Mouse (Mus musculus) urinary bladder, postnatal 36 days (tissue): ENCODE measurements around the gene Ddah1.
"Not testable (repeated sequence)": the region's sequence is repeated elsewhere in the genome, so short reads cannot be mapped to it uniquely, and the experiment has no call there.

Source experiments
- DNase-seq, 2 experiments: peaks; one replicate each; pipeline ENCODE4 v3.0.0; 2022; ENCODE audit warnings: low spot score in 2 of 2, mixed read lengths in 1 of 2

Ddah1 gene

DNA sequence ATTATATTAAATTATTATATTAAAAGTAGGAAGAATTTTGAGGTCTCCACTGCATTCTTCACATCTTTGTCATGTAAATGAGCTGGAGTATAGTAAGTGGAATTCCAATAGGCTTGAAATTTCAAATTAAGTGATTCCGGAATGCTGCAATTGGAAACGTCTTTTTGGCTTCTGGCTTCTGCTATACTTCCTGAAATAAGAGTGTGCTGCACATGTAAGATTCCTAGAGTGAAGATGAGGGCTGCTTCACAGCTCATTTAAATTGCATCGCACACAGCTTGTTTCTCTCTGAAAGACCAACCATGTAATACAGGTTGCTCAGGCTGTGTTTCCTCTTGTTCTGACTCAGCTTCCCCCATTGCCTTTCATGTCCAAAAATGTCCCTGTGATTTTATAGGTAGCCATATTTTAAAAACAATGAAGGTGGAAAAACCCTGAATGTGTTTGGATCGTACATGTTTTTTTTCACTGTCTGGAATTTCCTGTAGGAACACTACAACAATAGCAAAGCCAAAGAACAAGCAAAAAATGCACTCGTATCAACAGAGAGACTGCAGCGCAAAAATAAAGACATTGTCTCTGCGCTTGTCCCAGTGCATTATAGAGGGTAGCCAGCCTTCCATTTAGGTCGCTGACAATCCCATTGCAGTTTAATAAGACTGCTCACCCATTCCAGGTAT is 105.7 kb downstream of the Ddah1 start:
- no peak for DNase-seq

DNA sequence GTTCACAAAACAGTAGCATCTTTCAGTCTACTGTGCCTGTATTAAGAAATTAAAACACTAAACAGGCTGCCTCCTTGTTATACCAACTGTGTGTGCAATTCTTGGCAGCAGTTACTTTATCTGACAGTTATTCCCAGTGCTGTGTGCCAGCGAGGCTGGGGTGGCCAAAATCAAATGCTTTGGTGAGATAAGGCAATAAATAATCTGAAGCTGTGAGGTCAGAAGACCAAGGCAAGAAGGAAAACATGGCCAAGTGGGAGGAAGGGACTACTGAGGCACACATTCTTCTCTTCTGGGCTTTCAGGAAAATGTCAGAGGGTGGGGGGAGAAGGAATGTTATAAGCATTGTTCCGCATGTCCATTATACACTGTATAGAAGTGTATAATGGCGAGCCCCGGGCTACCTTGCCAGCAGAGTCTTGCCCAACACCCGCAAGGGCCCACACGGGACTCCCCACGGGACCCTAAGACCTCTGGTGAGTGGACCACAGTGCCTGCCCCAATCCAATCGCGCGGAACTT is 106.3 kb downstream of the Ddah1 start:
- DNase-seq, result peak in 1 of 2 experiments; percentile 32

DNA sequence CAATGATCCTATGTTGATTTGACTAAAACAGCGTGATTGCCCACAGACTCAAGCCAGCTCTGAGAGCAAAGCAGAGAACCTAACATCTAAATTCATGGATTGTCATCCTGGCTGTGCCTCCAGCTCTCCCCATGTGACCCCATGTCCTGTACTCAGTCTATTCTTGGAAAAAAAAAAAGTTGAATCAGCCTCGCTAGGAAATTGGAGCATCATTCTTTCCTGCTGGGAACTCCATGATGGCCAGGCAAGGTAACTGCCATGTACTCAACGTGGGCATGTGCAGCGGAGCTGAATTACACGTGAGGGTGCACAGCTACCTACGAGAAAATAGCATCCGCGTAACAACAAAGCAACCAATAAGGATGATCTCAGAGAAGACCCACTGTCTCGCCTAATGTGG is 114.2 kb downstream of the Ddah1 start:
- no peak for DNase-seq

DNA sequence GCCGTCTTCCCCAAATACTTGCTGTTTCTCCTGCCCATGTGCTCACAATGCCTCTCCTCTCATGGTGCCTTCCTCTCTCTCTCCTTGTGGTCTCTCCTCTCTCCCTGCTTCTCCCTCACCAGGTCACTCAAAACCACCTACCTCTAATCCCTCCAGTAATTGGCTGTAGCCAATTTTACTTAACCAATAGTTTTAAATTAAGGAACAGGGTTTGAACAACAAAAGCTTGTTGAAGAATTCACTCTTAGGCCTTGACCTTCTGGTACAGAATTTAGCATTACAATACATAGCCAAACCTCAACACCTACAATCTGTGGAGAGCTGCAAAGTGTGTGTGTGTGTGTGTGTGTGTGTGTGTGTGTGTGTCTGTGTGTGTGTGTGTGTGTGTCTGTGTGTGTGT is 114.8 kb downstream of the Ddah1 start:
- no peak for DNase-seq

DNA sequence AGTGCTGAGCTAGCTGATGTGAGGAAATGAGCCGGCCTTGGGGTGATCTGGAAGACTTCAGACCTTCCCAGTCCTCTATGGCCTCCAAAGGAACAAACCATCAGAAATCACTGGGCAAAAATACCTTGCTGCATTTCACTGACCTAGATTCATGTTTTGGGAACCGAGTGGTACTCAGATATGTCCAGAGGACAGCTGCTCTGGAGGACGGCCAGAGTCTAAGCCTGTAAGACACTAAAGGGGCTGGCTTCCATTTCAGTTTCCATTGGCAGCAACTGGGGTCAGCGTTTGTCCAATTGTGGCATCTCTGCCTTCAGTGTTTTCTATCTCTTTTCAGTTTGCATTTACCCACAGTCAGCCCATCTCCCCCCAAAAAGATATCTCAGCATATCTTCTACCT is 115.7 kb downstream of the Ddah1 start:
- DNase-seq, result no peak

DNA sequence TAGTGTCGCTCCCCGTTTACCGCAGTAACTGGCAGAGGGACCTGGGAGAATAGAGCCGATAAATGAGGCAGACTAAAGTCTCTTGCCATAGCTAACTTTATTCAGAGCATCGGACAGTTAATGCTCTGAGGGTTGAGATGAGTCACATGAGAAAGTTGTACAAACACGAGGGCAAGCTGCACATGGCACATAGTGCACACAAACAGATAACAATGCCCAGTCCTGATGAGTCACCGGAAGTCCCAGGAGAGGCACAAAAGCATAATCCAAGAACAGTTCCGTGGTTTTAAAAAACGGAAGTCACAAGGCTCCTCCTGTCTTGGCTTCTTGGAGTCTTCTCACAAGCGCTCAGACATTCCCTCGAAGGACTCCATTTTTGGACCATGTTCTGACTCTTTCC is 117.6 kb downstream of the Ddah1 start:
- DNase-seq, result no peak

DNA sequence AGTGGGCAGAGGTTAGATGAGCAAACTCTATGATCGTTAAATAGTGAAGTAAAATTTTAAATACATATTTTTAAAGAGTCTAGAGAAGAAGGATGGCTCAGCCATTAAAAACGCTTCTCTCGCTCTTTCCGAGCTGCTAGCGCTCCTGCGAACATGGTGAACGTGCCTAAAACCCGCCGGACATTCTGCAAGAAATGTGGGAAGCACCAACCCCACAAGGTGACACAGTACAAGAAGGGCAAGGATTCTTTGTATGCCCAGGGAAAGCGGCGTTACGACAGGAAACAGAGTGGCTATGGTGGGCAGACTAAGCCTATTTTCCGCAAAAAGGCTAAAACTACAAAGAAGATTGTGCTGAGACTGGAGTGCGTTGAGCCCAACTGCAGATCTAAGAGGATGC is 120.4 kb downstream of the Ddah1 start:
- not testable (repeated sequence) for DNase-seq

DNA sequence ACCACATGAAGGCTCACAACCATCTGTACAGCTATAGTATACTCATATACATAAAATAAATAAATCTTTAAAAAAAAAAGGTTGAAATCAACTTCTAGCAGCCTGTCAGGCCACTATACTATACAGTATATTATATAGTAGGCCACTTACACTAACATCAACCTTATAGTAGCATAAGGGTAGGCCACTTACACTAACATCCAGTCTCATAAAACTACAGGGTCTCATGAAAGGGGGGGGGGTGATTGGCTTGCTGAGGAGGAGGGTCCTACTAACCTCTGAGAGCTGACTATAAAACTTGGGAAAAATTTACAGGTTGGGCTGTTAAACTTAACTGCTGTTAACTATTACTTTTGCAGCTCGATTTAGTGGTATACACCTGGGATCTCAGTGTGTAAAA is 121.9 kb downstream of the Ddah1 start:
- no peak for DNase-seq

DNA sequence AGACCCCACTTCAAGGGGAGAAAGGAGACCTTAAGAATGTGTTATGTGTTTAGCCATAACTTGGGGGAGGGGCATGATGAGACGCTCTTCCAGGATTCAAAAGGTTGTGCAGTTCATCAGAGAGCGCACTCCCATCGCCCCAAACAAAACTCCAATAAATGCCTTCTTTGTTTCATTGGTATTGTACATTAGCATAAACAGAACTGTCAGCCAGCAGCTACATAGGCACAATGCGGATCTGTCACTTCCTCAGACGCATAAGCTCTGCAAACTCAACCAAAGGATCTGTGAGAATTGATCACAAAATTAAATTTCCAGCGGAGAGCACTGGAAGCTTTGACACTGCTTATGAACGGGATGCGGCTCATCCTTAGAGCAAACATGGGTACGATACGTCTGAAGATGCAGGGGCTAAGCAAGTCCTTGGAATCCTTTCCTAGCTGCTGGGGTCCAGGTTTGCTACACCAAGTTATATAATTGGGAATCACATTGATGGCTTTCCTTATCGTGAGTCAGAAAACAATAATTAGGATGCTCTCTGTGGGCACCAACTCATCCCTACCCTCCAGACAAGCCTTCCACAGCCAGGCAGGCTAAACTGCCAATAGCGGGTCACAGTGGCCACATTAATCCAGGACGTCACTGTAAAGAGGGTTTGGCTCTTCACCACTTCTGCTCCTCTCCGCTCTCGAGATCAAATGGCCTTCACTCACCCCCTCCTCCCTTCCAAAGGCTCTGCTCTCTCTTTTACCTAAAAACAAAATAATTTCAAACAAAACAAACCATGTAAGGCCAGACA is 123.8 kb downstream of the Ddah1 start:
- DNase-seq, result no peak

DNA sequence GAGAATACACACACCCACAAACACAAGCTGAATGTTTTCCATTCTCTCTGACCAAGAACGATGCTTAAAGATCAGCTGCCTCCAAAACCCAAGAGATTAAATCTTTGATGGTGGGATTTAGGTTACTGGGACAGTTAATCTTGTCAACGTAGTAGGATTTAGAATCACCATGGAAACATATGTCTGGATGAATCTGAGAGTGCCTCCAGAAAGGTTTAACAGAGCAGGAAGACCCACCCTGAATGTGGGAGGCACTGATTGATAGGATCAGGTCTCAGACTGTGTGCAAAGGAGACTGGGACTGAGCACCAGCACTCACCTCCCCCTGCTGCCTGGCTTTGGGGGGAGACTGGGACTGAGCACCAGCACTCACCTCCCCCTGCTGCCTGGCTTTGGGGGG is 124.8 kb downstream of the Ddah1 start:
- DNase-seq, result no peak

DNA sequence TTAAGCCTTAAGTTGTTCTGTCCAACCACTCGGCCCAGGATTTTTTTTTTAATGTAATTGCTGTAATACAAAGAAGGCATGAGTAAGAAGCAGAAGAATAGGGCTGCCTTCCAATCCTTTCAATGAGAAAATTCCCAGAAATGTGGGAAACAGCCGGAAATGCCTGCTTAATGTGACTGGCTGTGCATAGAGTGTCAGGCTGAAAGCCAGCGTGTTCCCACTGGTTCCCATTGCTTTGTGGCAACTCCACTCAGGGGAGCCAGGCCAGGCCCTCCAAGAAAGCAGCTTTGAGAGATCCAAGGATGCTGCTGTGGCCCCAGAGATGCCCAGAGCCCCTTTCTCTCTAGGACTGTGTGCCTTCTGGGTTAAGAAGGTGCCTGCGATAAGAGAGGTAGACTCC is 126.9 kb downstream of the Ddah1 start:
- no peak for DNase-seq

DNA sequence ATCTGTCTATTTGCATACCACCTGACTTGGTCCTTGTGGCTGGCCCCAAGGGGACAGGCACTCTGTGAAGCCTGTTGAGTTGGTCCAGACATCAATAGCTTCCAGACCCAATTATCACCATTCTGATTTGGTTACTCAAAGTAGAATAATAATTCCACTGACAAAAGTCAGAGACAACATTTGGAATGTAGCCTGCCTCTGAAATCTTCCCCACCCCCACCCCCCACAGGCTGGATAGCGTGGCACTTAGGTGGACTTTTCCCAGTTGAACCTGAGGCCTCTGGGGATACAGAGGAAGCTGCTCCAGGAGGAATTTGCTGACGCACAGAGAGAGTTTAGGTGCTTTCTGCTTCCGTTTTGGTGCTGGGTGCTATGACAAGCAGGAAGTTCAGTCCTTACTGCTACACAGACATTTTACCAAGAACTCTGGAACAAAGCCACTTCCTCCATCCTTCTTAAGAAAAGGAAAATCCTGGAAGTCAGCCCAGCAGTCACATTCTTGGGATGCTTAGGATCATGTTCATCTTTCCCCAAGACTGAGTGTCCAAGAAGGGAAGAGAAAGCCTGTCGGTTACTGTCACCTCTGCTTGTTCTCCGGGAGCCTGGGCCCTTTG is 127.5 kb downstream of the Ddah1 start:
- DNase-seq, result no peak

DNA sequence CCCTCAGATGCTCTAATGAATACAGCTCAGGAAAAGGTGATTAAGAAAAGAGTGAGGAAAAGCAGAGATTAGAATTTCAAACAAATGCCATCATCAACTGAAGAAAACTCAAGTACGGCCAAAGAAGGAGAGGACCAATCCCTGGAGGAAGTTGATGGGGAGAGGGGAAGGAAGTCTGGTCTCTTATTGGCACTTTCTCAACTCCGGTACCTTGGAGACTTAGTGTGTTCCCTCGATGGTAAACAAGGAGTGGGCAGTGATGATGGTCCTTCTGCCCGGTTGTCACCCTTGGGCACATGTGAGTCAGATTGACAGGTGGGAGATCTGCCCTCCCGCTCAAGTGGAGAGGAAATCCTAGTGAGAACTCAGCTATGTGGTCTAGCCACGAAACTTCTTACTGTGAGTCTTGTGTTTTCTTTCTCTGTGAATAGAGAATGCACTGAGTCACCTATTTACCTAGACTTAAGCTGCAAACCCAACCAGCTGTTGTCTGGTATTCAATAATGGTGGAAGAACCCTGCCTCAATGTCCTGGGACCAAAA is 129.0 kb downstream of the Ddah1 start:
- no peak for DNase-seq

DNA sequence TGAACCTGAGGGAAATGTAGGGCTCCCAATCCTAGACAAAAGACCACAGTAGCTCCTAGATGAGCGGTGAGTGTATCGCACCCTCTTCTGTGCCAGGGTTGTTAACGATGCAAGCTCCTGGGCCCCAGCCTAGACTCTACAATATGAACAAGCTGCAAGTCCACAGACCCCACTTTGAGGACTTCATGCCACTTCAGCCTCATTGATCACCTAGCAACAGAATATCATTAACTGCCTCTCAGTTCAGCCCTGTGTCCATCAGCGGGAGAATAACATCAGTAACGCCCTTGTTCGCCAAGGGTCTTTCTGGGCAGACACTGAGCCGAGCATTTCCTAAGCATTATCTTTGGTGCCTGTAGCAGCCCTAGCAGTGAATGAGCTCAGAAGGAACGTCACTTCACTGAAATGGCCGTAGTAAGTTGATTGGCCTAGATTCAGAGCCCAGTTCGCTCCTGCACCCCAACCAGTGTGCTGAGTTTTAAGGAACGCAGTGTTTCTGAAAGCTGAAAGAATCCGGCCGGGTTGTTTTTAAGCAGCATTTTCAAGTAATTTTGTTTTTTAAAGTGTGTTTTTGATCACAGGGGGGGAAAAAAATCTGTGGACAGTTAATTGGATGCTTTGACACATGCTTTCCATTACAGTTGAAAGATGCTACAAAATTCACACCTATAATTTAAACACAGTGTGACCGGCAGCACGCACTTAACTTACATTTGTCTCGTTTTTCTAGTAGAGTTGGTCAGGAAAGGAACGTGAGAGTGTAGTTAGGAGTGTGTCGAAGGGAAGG is 132.1 kb downstream of the Ddah1 start:
- DNase-seq, result no peak

DNA sequence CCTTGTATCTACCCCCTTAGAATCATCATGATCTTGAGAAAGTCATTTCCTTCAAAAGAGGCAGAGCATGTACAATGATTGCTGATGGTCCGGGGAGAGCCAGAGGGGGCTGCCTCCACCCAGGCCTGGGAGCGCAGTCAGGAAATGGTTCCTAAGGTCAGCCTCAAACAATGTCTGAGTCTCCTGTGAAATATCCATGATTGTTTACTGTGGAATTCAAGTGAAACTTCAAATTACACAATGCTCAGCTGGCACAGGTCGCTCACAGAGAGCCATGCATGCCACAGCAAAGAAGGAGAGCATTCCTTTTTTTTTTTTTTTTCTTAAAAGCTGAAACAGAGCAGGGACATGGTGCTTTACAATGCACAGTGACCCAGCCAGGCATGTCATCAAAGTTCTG is 134.0 kb downstream of the Ddah1 start:
- no peak for DNase-seq

DNA sequence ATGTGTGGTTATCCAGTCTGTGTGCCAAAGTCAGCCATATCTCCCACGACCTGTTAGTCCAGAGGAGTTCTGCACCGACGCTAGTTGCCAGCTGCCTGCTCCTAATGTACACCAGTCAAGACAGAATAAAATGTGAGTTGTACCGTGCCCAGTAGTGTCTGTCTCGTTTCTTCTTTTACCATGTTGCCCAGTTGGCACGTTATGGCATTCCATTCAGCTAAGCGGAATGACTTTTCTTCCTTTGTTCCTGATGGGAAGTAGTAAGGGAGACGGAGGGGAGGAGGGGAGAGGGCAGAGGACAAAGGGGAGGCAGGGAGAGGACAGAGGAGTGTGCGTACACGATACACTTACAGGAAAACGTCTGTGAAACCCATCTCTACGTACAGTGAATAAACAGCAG is 135.7 kb downstream of the Ddah1 start:
- DNase-seq, result no peak

DNA sequence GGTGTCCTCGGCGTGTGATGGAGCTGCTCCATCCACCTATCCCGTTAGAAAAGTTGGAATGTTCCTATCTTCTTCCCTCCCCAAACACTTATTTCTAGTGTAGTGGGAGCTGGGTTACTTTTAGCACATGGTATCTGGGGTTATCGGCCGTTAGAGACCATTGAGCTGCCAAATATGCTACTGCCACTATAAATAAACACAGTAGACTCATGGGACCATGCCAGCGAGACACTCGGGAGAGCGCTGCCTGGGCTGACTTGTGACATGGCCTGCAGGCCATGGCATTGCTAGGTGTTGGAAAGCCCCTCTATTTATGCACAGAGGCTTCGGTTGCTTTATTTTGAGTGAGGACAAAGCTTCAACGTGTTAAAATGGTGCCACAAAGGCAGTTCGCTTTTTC is 139.3 kb downstream of the Ddah1 start:
- no peak for DNase-seq

DNA sequence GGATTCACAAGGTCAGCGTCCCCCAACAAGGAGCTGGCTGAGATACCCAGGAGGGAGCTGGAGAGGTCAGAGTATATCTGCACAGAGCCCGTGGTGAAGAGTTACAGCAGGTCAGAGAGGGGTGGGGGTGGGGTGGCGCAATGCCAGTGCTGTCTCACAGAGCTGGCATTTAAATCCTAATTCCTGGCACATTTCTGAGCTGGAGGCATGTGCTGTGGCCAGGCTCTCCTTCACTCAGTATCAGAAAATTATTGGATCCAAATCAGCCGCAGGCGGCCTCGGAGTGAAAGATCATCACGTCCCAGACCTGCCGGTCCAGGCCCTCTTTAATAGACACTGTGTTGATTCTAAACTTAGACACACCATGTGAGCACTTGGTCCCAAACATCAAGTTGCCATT is 141.4 kb downstream of the Ddah1 start:
- no peak for DNase-seq

DNA sequence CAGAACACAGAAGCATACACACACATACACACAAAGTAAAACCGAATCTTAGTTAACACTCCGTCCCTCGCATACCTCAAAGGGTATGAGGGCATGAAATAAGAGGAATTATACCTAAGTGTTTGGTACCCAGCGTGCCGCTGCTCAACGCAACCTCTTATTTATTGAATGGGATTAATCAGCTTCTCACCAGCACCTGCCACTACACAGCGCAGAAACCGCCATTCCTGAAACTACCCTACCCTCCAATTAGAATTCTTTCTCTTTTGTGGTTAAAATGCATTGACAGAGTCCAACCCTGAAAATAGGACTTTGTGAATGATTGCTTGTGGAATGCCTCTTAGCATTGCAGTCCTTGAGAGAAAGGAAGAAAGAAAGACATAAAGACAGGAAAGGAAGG is 145.1 kb downstream of the Ddah1 start:
- DNase-seq, result no peak

DNA sequence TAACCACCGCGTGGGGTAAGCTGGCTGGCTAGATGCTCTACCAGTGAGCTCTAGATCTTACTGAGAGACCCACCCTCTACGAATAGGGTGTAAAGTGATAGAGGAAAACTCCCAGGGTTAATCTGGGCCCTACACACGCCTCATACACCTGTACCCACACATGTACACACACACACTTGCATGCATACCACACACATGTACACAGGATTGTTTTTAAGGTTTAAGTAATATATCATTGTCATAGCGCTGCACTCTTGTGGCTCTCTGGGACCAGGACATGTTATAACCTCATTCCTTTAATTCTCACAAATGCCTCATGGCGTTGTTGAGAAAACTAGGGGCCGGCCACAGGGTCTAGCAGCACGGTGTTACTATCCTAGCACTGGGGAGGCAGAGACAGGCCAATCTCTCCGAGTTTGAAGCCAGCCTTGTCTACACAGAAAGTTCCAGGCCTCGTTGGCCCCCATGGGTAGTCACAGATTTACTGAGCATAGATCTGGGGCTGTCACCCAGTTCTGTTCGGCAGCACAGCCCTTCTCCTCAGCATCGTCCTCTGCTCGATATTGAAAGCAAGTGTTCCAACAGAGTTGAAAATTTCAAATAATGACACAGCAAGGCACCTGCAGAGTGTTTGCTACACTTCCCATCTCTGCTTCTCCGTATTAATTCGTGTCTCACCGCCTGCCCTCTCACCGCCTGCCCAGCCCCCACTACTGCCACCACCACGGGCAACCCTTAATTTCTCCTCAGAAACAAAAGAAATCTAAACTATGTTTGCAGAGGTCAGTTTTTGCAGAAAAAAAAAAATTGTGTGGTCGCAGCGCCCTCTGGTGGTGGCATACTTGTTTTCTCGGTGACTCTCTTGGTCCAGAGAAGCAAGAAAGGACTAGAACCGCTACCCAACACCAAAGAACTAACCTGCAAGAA is 146.6 kb downstream of the Ddah1 start:
- peak; percentile 36 to 61 for DNase-seq

DNA sequence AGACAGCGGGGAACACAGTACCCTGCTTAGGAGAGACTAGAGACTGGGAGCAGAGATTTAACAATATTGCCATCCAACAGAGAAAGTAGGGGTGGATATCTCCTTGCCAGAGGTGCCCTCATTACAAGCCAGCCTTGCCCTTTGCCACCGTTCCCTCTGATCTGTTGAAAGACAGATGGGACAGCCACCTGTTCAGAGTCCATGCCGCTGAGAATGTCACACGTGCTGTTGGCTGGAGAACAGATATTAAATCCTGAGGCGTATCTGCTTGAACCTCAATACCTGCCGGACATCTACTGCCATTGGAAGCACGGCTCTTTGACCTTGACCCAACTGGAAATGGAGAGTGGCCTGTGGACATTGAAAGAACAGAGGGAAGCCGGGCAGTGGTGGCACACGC is 148.1 kb downstream of the Ddah1 start:
- DNase-seq, result no peak
